Mouse (Mus musculus) right cerebral cortex, postnatal 36 days (tissue): ENCODE results near the gene Rps15.
"Not testable (repeated sequence)": the region's sequence is repeated elsewhere in the genome, so short reads cannot be mapped to it uniquely, and the experiment has no call there.

Experiments
- DNase-seq, 2 experiments: peaks; one replicate each; pipeline ENCODE4 v3.0.0; 2022; ENCODE audit warnings: low spot score in 2 of 2, mixed read lengths in 1 of 2

The Rps15 gene

DNA sequence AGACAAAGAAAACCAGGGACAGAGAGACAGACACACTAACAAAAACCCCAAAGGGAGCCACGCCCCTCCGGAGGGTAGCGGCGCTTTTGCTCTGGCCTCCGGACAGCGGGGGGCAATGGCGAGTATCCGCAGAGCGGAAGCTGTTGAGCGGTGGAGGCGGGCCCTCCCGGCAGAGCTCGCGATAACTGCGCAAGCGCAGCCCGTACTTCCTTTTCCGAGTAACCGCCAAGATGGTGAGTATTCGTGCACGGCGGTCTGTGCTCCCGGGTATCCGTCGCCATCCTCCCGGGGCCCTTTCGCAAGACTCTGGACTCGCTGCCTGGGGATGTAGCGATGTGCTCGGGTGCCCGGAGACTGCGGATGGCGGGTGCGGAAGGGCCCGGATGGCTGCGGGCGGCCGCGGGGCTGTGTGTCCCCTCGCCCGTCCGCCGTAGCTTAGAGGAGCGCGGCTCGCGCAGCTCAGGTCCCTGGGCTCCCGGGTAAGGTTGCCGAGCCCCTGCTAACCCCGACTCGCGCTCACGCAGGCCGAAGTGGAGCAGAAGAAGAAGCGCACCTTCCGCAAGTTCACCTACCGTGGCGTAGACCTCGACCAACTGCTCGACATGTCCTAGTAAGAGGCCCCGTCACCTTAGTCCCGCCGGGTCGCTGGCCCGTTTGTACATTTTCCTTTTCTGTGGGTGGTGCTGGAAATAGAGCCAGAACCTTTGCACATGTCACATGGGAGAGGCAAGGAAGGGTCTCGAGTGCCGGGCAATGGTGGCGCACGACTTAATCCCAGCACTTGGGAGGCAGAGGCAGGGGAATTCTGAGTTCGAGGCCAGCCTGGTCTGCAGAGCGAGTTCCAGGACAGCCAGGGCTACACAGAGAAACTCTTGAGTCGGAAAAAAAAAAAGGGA, at the start of gene Rps15:
Rps15 (plus strand) TSS at position 203 of the 896 bp plus-strand sequence.
- peak; percentile 87 to 89 for DNase-seq

DNA sequence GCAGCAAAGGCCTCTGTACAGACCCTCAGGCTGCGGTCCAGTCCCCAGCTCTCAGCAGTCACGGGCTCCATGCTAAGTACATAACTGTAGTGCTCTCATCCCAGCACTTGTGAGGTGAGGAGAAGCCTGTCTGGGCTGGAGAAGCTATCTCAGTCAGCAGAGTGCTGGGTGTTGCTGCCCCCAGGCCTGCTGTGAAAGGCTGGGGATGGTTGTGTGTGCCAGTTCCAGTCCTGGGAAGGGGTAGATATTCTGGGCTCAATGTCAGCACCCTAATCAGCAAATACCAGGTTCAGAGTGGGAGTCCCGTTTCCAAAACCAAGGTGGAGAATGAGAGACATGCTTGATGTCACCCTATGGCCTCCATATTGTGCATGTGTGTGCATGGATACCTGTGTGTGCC, 49.6 kb upstream of the Rps15 start:
- DNase-seq, result no peak

- no peak for DNase-seq
These were observed 47.4 kb upstream of the Rps15 start for GRCm38 (mm10) chr10:80244791-80245399.

DNA sequence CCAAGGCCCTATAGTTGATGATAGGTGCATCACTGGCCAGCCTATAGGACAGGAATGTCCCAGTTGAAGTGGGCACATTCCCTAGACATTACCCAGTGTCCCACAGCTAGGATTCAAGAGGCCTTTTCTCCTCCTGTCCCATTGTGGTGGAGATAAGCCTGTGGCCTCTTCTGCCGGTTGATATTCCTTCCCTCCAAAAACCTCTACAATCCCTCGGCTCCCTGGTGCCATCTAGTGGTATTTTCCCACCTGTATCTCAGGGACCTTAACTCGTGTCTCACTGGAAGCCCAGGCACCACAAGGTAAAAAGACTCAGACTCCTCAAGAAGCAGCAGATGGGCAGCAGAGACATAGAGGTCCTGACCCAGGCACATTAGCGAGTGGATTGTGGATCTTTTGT, 46.7 kb upstream of the Rps15 start:
- DNase-seq, result peak in 1 of 2 experiments; percentile 51

DNA sequence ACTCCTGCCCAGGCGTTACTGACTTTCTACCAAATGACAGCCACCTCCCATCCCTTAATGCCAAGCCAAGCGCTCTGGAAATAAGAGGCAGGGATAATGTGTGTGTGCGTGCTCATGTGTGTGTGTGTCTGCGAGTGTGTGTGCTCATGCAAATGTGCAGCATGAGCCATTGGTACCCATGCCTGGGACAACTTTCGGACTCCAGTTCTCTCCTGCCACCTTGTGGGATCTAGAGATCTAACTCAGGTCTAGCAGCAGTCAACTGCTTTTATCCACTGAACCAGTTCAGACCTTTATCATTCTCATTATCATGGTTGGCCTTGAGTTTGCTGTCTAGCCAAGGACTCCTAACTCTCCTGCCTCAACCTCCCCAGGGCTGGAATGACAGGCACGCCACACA, 44.4 kb upstream of the Rps15 start:
- no peak for DNase-seq

GRCm38 (mm10) chr10:80248437-80248836, 43.8 kb upstream of the Rps15 start:
- not testable (repeated sequence) for DNase-seq

DNA sequence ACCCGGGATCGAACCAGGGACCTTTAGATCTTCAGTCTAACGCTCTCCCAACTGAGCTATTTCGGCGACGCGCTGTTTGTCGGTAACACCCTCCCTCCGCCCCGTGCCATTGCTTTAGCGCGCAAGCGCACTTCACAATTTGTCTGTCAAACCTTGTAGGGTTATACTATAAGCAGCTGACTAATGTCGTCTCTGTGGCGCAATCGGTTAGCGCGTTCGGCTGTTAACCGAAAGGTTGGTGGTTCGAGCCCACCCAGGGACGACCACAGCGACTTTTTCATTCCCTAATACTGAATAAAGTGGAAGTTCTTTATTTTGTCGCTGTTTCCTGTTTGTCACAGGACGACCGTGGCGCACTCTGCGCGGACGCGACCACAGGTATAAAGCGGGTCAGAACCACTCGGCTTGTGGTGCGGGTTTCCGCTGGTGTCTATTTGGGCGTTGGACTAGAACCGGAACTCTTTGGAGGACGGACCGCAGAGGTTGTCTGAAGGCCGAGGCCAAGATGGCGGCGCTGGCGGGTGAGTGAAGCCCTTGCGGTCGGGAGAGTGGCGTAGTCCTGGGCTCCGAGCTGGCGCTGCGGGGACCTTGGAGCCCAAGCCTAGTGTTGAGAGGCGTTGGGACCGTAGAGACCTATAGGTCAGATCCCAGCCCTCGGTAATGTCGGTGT, 43.1 kb upstream of the Rps15 start, which contains the start of gene Ndufs7:
Ndufs7 (plus strand) TSS at position 151 of the 670 bp plus-strand sequence.
- DNase-seq, result peak; percentile 92 to 93

DNA sequence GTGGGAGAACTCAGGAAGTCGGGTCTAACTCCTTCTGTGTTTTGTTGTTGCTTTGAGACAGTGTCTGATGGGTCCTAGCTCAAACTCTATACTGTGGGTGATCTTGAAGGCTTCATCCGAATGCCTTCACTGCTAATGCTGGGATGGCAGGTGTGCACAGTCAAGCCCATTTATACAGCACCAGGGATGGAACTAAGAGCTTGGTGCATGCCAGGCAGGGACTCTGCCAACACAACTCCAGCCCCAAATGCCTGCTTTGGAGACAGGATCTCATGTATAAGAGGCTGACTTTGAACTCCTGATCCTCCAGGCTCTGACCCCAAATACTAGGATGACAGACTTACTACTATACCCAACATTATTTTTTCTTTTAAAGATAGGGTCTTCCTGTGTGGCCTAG, 42.2 kb upstream of the Rps15 start:
- DNase-seq, result no peak

DNA sequence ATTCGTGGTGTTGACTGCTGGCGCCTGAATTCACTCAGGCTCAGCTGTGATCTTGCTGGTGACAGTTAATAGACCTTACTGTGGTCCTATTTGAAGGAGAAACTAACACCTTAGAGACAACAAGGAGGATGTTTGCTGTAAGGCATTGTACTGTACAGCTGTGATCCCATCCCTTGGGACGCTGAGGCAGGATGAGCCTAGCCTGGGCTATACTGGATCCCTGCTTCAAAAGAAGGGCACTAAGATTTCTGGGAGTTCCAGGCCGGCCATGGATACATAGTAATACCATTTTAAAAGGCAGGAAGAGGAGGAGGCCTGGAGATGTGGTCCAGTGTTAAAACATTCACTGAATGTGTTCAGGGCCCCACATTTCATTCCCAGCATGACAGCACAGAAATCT, 41.7 kb upstream of the Rps15 start:
- DNase-seq, result no peak

DNA sequence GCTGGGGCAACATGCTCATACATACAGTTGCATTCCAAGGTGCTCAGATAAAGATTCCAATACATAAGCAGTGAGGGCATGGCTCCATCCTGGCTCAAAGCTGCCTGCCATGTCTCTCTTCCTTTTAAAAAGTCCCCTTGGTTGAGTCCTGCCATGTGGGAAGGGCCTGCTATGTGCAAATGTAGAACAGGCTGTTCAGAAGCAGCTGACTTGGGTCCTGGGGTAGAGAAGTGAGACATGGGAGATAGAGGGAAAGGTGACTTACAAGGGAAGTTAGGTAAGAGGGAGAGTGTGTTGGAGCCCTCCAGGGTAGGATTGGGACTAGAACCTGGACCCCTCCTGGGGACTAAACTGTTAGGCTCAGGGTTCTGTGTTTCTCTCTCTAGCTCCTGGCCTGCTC, 40.2 kb upstream of the Rps15 start:
- no peak for DNase-seq

GRCm38 (mm10) chr10:80252493-80253274, 39.6 kb upstream of the Rps15 start:
- no peak for DNase-seq

- DNase-seq, result no peak
These were observed 38.7 kb upstream of the Rps15 start for GRCm38 (mm10) chr10:80253551-80253950.

- DNase-seq, result no peak
These were observed 37.6 kb upstream of the Rps15 start for GRCm38 (mm10) chr10:80254331-80255297.

- DNase-seq, result no peak
These were observed 36.2 kb upstream of the Rps15 start for GRCm38 (mm10) chr10:80255881-80256535.

DNA sequence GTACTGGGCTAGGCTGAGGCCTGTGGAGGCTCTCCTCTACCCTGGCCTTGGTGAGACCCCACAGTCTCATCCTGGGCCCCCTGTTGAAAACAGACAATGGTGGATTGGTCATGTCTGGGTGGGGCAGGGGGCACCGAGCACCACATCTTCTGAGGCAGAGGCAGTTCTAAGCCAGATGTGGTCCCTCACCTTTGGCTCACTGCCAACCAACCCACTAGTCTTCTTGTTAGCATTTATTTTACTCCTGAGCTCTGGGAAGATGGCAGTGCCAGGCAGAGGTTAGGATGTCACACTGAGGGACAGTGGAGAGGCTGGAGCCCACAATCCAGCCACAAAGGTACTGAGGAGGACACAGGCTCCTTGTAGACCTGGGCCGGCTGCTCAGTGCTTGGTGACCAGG, 34.3 kb upstream of the Rps15 start:
- DNase-seq, result no peak

- no peak for DNase-seq
These were observed 33.3 kb upstream of the Rps15 start for GRCm38 (mm10) chr10:80258752-80259462.

- no peak for DNase-seq
These were observed 32.8 kb upstream of the Rps15 start for GRCm38 (mm10) chr10:80259463-80259805.

DNA sequence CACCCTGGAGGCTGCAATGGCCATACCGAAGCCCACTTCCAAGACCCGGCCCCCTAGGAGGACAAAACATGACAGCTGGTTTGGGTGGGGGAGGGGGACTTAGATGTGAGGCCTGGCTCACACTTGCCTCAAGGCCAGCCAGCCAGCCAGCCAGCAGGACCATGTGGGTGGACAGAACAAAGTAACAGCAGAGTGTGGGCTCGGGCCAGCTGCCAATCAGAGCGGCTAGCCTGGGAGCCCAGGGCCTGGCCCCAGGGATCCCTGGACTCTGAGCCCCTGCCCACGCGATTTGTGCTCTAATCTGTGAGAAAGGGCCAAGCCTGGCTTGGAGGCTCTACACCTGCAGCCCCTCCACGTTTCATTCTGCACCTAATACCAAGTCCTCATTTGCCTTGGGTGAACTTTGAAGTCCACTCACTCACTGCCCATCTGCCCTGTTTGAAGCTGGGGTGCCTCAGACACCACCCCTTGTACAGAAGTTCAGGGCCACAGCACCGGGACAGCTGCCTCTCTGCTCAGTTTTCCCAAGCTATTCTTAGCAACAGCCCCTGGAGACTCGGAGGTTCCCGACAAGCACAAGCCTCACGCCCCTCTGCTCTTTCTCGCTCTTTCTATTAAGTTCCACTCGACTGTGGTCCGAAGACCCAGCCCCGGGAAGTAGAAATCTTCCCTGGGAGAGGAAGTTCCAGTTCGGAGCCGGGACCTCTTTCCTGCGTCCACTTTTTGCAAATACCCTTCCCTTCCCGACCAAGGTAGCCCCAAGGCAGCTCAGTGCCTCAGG, 32.2 kb upstream of the Rps15 start:
- DNase-seq, result peak; percentile 57 to 72
